Mouse (Mus musculus) ovary, postnatal 10 days (tissue): ENCODE data around the gene Cyb5r4.
"Not testable (repeated sequence)": the region's sequence is repeated elsewhere in the genome, so short reads cannot be mapped to it uniquely, and the experiment has no call there.

Source experiments
- DNase-seq: peaks from one replicate; pipeline ENCODE4 v3.0.0; 2022; ENCODE audit warnings: low spot score

Gene Cyb5r4

GRCm38 (mm10) chr9:87025764-87026163 is 4.0 kb downstream of the Cyb5r4 start:
- DNase-seq, result no peak

- peak; percentile 14 for DNase-seq
Measured at GRCm38 (mm10) chr9:87027423-87028084, 5.7 kb downstream of the Cyb5r4 start.

GRCm38 (mm10) chr9:87032196-87032595 is 10.4 kb downstream of the Cyb5r4 start:
- no peak for DNase-seq

GRCm38 (mm10) chr9:87034831-87035580 is 13.2 kb downstream of the Cyb5r4 start:
- no peak for DNase-seq

GRCm38 (mm10) chr9:87049425-87049824 is 27.6 kb downstream of the Cyb5r4 start:
- DNase-seq, result no peak

- DNase-seq, result no peak
Measured at GRCm38 (mm10) chr9:87055547-87056235, 33.9 kb downstream of the Cyb5r4 start.

GRCm38 (mm10) chr9:87062337-87062736 is 40.5 kb downstream of the Cyb5r4 start:
- DNase-seq, result no peak

- no peak for DNase-seq
Measured at GRCm38 (mm10) chr9:87068160-87068559, 46.3 kb downstream of the Cyb5r4 start.

- not testable (repeated sequence) for DNase-seq
Measured at GRCm38 (mm10) chr9:87071566-87071965, 49.8 kb downstream of the Cyb5r4 start.

GRCm38 (mm10) chr9:87077919-87078318 is 56.1 kb downstream of the Cyb5r4 start:
- no peak for DNase-seq

- DNase-seq, result no peak
Measured at GRCm38 (mm10) chr9:87079511-87079910, 57.7 kb downstream of the Cyb5r4 start.

- no peak for DNase-seq
Measured at GRCm38 (mm10) chr9:87086991-87087390, 65.2 kb downstream of the Cyb5r4 start.

- DNase-seq, result no peak
Measured at GRCm38 (mm10) chr9:87097989-87098388, 76.2 kb downstream of the Cyb5r4 start.

GRCm38 (mm10) chr9:87115019-87115418 is 93.2 kb downstream of the Cyb5r4 start:
- no peak for DNase-seq

GRCm38 (mm10) chr9:87115456-87115931 is 93.7 kb downstream of the Cyb5r4 start:
- DNase-seq, result no peak

- DNase-seq, result no peak
Measured at GRCm38 (mm10) chr9:87115978-87116377, 94.2 kb downstream of the Cyb5r4 start.

- no peak for DNase-seq
Measured at GRCm38 (mm10) chr9:87118996-87119395, 97.2 kb downstream of the Cyb5r4 start.

- no peak for DNase-seq
Measured at GRCm38 (mm10) chr9:87121956-87122493, 100.2 kb downstream of the Cyb5r4 start.

GRCm38 (mm10) chr9:87127046-87127445 is 105.2 kb downstream of the Cyb5r4 start:
- DNase-seq, result not testable (repeated sequence)
